In the genomic region with DNA sequence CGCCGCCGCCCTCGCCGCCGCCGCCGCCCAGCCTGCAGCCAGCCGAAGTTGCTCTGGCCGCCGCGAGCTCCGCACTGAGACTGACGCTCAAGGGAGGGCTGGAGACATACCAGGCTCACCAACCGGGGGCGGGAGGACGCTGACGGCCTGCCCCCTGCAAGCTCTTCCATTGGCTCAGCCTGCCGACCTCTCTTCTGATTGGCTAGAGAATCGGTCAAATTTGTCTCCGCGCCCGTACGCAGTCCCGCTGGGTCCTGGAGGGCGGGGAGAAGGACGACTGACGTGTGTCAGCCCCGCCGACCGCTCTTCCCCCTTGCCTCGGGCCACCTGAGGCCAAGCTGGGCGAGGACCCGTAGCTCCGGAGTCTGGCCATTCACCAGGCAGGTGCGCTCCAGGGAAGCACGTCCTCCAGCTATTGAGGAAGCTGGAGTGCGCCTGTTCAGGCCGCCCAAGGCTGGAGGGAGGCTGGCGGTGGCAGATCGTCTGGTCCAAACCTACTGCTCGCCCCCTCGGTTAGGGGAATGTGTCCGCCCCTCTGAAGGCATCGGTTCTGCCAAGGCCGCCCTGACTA, we compare ENCODE assay signal across 8 mouse cellular contexts. TPM values are rescaled to one million over a fixed set of nuclear protein-coding genes. Genes with fewer than 3 reads are reported as not detected.
DNase-seq lines count a peak whose midpoint lies in the region; ATAC-seq and TF ChIP-seq lines count a peak whose summit lies in the region.

TSS of gene Gls (minus strand) at position 90 of the 571 bp plus-strand sequence.

- peak within 1 kb of the TSS; percentile 97 for H3K9ac ChIP-seq in kidney, embryonic 14.5 days (ENCODE audit: low read depth, low read length)
- peak within 1 kb of the TSS; percentile 96 for H3K9ac ChIP-seq in limb, embryonic 15.5 days

- peak within 1 kb of the TSS; percentile 76 for H3K4me3 ChIP-seq in bone marrow macrophage, adult 2 months (ENCODE audit: insufficient read depth, low read length)
- H3K4me3 ChIP-seq in embryonic fibroblast, embryonic 13.5 days (ENCODE audit: insufficient read depth, low read length), result peak within 1 kb of the TSS; percentile 79
- H3K4me3 ChIP-seq in kidney, embryonic 14.5 days (ENCODE audit: low read length), result peak within 1 kb of the TSS; percentile 94
- H3K4me3 ChIP-seq in limb, embryonic 15.5 days, result peak within 1 kb of the TSS; percentile 96

- WGBS in kidney, embryonic 14.5 days, result under 1% methylated on average over 43 of the region's 46 CpGs
- WGBS in limb, embryonic 15.5 days, result under 1% methylated on average over 46 of the region's 46 CpGs

- DNase-seq in A20 (ENCODE audit: low read depth, low spot score), result peak; percentile 98
- peak; percentile 97 to 98 for DNase-seq in heart, adult 9 months (ENCODE audit: low spot score in 2 of 2)
- peak; percentile 90 to 95 for DNase-seq in monocyte, adult 2 months (ENCODE audit: low read depth in 1 of 2, low spot score in 2 of 2)
- DNase-seq in spleen, postnatal 36 days (ENCODE audit: low spot score in 2 of 2), result peak; percentile 98

- H3K27me3 ChIP-seq in kidney, embryonic 14.5 days (ENCODE audit: control insufficient read depth, insufficient read depth, low read length), result no peaks in the 10 kb centered on the region
- no peaks in the 10 kb centered on the region for H3K27me3 ChIP-seq in limb, embryonic 15.5 days

- peak; percentile 99 for ATAC-seq in kidney, embryonic 14.5 days (ENCODE audit: low FRiP score, low TSS enrichment)
- ATAC-seq in limb, embryonic 15.5 days (ENCODE audit: insufficient number of reproducible peaks, low FRiP score, low TSS enrichment, low read depth), result peak; percentile 100

- H3K36me3 ChIP-seq in kidney, embryonic 14.5 days (ENCODE audit: control insufficient read depth, insufficient read depth, low read length), result no peaks in the 10 kb centered on the region
- H3K36me3 ChIP-seq in limb, embryonic 15.5 days, result no peaks in the 10 kb centered on the region

- no peak for TF ChIP-seq POLR2A in bone marrow macrophage, adult 2 months (IDR thresholded peaks at IDR 0.05; ENCODE audit: borderline replicate concordance, low read depth, low read length)
- peak; percentile 90 for TF ChIP-seq POLR2A in embryonic fibroblast, embryonic 13.5 days (IDR thresholded peaks at IDR 0.05; ENCODE audit: low read depth, low read length)

- TF ChIP-seq CTCF in bone marrow macrophage, adult 2 months (IDR thresholded peaks at IDR 0.05; ENCODE audit: low read depth, low read length), result no peak
- TF ChIP-seq CTCF in embryonic fibroblast, embryonic 13.5 days (IDR thresholded peaks at IDR 0.05; ENCODE audit: borderline replicate concordance, insufficient read depth, low read length), result no peak

- peaks cover under 1% of the 10 kb centered on the region for H3K4me1 ChIP-seq in bone marrow macrophage, adult 2 months (ENCODE audit: control insufficient read depth, insufficient read depth, low read length)
- H3K4me1 ChIP-seq in embryonic fibroblast, embryonic 13.5 days (ENCODE audit: control insufficient read depth, insufficient read depth, low read length), result peaks cover 3% of the 10 kb centered on the region; the same call in 1 of the 2 replicates
- H3K4me1 ChIP-seq in kidney, embryonic 14.5 days (ENCODE audit: control insufficient read depth, insufficient read depth, low read length), result no peaks in the 10 kb centered on the region
- H3K4me1 ChIP-seq in limb, embryonic 15.5 days, result peaks cover 7% of the 10 kb centered on the region

- peak within 1 kb of the TSS; percentile 66 for H3K27ac ChIP-seq in bone marrow macrophage, adult 2 months (ENCODE audit: insufficient read depth, low read depth, low read length)
- H3K27ac ChIP-seq in embryonic fibroblast, embryonic 13.5 days (ENCODE audit: insufficient read depth, low read length), result peak within 1 kb of the TSS; percentile 76
- peak within 1 kb of the TSS; percentile 93 for H3K27ac ChIP-seq in kidney, embryonic 14.5 days (ENCODE audit: low read depth, low read length)
- H3K27ac ChIP-seq in limb, embryonic 15.5 days, result peak within 1 kb of the TSS; percentile 96

- peak within 1 kb of the TSS; percentile 80 for H3K4me2 ChIP-seq in kidney, embryonic 14.5 days (replicated peaks; ENCODE audit: low read depth, low read length)
- peak within 1 kb of the TSS; percentile 73 for H3K4me2 ChIP-seq in limb, embryonic 15.5 days

- H3K9me3 ChIP-seq in kidney, embryonic 14.5 days (ENCODE audit: control insufficient read depth, low read length), result no peaks in the 10 kb centered on the region
- H3K9me3 ChIP-seq in limb, embryonic 15.5 days, result no peaks in the 10 kb centered on the region

RNA-seq across cellular contexts. Expression of gene Gls, which starts in this region (rescaled TPM):
- polyA plus RNA-seq in bone marrow macrophage, adult 2 months (2012; ENCODE audit: insufficient read depth, insufficient read length, missing spikeins), result 79.5 and 89.5 TPM in 2 replicates
- 225 and 232 TPM in 2 replicates for polyA plus RNA-seq in embryonic fibroblast, embryonic 13.5 days (2011; ENCODE audit: insufficient read length, low read depth, missing spikeins)
- polyA plus RNA-seq in kidney, embryonic 14.5 days (2014; fragmentation: Nextera tagmentation; extraction: Ambion mirVana), result 35.1 and 37.1 TPM in 2 replicates
- polyA plus RNA-seq in limb, embryonic 15.5 days (2015; fragmentation: Nextera tagmentation; extraction: Ambion mirVana), result 20.1 and 25.6 TPM in 2 replicates

Comparison
In these comparisons a context has a peak if more than half of its experiments do, and no peak if none do; other contexts are left out.
1. Peak in every context shown above with its lines: DNase-seq, ATAC-seq, H3K4me3 ChIP-seq and H3K27ac ChIP-seq.